Mouse (Mus musculus) urinary bladder, adult 2 months (tissue): ENCODE data around the gene Gucy2e. TPM values are rescaled to one million over a fixed set of nuclear protein-coding genes. Genes with fewer than 3 reads are reported as not detected.

Experiments used
- DNase-seq: peaks from one replicate; pipeline ENCODE4 v3.0.0; 2022; ENCODE audit warnings: low spot score
- polyA plus RNA-seq: library from polyadenylated mRNA; depleted of rRNA; stranded (reverse); fragments of >200 nt; gene quantifications from 2 replicates; pipeline ENCODE4 v1.2.3, GENCODE M21; 2012; rRNA removed

Gucy2e gene
- polyA plus RNA-seq, 1 experiment = 0.01 TPM

GRCm38 (mm10) chr11:69172606-69173005, 64.2 kb downstream of the Gucy2e start:
- no peak for DNase-seq

- DNase-seq = no peak
Observed at GRCm38 (mm10) chr11:69171626-69172025, 65.2 kb downstream of the Gucy2e start.

- no peak for DNase-seq
Observed at GRCm38 (mm10) chr11:69169313-69169712, 67.5 kb downstream of the Gucy2e start.

Other genes starting within 250 kb of the Gucy2e start
- gene Pfas, start 228.6 kb downstream of the Gucy2e start, polyA plus RNA-seq = 9.3 and 11.1 TPM in 2 replicates
- 26.3 and 29.0 TPM in 2 replicates for gene Ctc1, start 221.1 kb downstream of the Gucy2e start, polyA plus RNA-seq
- 3.6 and 4.1 TPM in 2 replicates for gene Aurkb, start 191.4 kb downstream of the Gucy2e start, polyA plus RNA-seq
- 18.0 and 19.4 TPM in 2 replicates for gene Borcs6, start 177.3 kb downstream of the Gucy2e start, polyA plus RNA-seq
- 17.9 and 25.8 TPM in 2 replicates for gene Tmem107, start 166.2 kb downstream of the Gucy2e start, polyA plus RNA-seq
- gene Vamp2, start 148.5 kb downstream of the Gucy2e start, polyA plus RNA-seq = 163 and 180 TPM in 2 replicates
- 26.8 and 28.5 TPM in 2 replicates for gene Per1, start 141.8 kb downstream of the Gucy2e start, polyA plus RNA-seq
- 0.24 and 0.37 TPM in 2 replicates for gene Hes7, start 116.6 kb downstream of the Gucy2e start, polyA plus RNA-seq
- gene 9130213A22Rik, start 114.4 kb downstream of the Gucy2e start, polyA plus RNA-seq = 0.74 and 0.78 TPM in 2 replicates
- 4.2 and 5.4 TPM in 2 replicates for gene Aloxe3, start 111.1 kb downstream of the Gucy2e start, polyA plus RNA-seq
- gene Alox12b, start 80.0 kb downstream of the Gucy2e start, polyA plus RNA-seq = 0.03 TPM in 1 of 2 replicates, not detected in the other
- 0.14 and 0.60 TPM in 2 replicates for gene Alox8, start 39.2 kb downstream of the Gucy2e start, polyA plus RNA-seq
- 9.2 and 10.8 TPM in 2 replicates for gene Cntrob, start 86.7 kb upstream of the Gucy2e start, polyA plus RNA-seq
- 56.2 and 60.4 TPM in 2 replicates for gene Trappc1, start 86.9 kb upstream of the Gucy2e start, polyA plus RNA-seq
- 1.6 TPM in 2 replicates for gene Kcnab3, start 89.2 kb upstream of the Gucy2e start, polyA plus RNA-seq
- gene Rnf227, start 103.4 kb upstream of the Gucy2e start, polyA plus RNA-seq = 3.0 and 4.2 TPM in 2 replicates
- gene Chd3, start 132.4 kb upstream of the Gucy2e start, polyA plus RNA-seq = 85.5 and 132 TPM in 2 replicates
- 143 and 188 TPM in 2 replicates for gene Naa38, start 158.5 kb upstream of the Gucy2e start, polyA plus RNA-seq
- 43.0 and 48.0 TPM in 2 replicates for gene Cyb5d1, start 158.6 kb upstream of the Gucy2e start, polyA plus RNA-seq
- 11.5 and 11.6 TPM in 2 replicates for gene Tmem88, start 161.2 kb upstream of the Gucy2e start, polyA plus RNA-seq
- 3.3 and 10.7 TPM in 2 replicates for gene Kdm6b, start 176.6 kb upstream of the Gucy2e start, polyA plus RNA-seq